Mouse (Mus musculus) thymus, adult 2 months (tissue): ENCODE measurements around the gene Fzd2. TPM values are rescaled to one million over a fixed set of nuclear protein-coding genes. Genes with fewer than 3 reads are reported as not detected.
"Not testable (repeated sequence)": the region's sequence is repeated elsewhere in the genome, so short reads cannot be mapped to it uniquely, and the experiment has no call there.

Experiments
- DNase-seq: peaks from one replicate; pipeline ENCODE4 v3.0.0; 2021
- H3K27ac ChIP-seq: fragments of 200-500 bp; 2 replicates; pipeline ENCODE4 v1.5.1; 2012; ENCODE audit warnings: low read length, control low read depth; ENCODE audit not compliant: control insufficient read depth, insufficient read depth
- H3K27me3 ChIP-seq: fragments of 200-500 bp; 2 replicates; pipeline ENCODE4 v1.6.1; 2012; ENCODE audit warnings: mild to moderate bottlenecking, low read length, moderate library complexity, mixed read lengths; ENCODE audit not compliant: control insufficient read depth, insufficient read depth
- H3K36me3 ChIP-seq: fragments of 200-500 bp; 2 replicates; pipeline ENCODE4 v1.6.1; 2012; ENCODE audit warnings: mild to moderate bottlenecking, low read length, moderate library complexity; ENCODE audit not compliant: control insufficient read depth, insufficient read depth
- H3K4me1 ChIP-seq: fragments of 200-500 bp; replicated peaks from 2 replicates; pipeline ENCODE4 v1.6.1; 2012; ENCODE audit warnings: low read length; ENCODE audit not compliant: control insufficient read depth, insufficient read depth
- H3K4me3 ChIP-seq: fragments of 200-500 bp; 2 replicates; pipeline ENCODE4 v1.5.1; 2012; ENCODE audit warnings: mild to moderate bottlenecking, low read length, control low read depth, moderate library complexity; ENCODE audit not compliant: control insufficient read depth, insufficient read depth
- CTCF ChIP-seq: fragments of 200-500 bp; IDR thresholded peaks from 2 replicates; pipeline ENCODE4 v1.5.1; 2012; ENCODE audit warnings: mild to moderate bottlenecking, control low read depth, low read length, moderate library complexity, borderline replicate concordance; ENCODE audit not compliant: control insufficient read depth, poor library complexity, insufficient read depth; ENCODE audit errors: extremely low read depth
- POLR2A ChIP-seq: fragments of 200-500 bp; IDR thresholded peaks from 2 replicates; pipeline ENCODE4 v1.6.1; 2012; ENCODE audit warnings: mild to moderate bottlenecking, low read length, control low read depth, moderate library complexity; ENCODE audit not compliant: control insufficient read depth, poor library complexity, insufficient read depth; ENCODE audit errors: extremely low read depth
- WGBS: fragments of 180-500 bp; shearing (Covaris S2); methylation state at CpG from one replicate; pipeline ENCODE4 v1.1.7; 2018; 5-methylcytosine and 5-hydroxymethylcytosine counted together
- polyA plus RNA-seq: library from polyadenylated mRNA; depleted of rRNA; stranded (reverse); fragments of >200 nt; gene quantifications from 2 replicates; pipeline ENCODE4 v1.2.3, GENCODE M21; 2012

Gene Fzd2
- polyA plus RNA-seq, 1 experiment = 10.2 TPM

GRCm38 (mm10) chr11:102606751-102607171 is 2.6 kb downstream of the Fzd2 start:
- no peak for TF ChIP-seq CTCF
- TF ChIP-seq POLR2A = no peak
- Histone ChIP-seq H3K27ac (no peak overlapping the region), H3K4me1 (no peaks in the 10 kb centered on the region), H3K36me3 (no peaks in the 10 kb centered on the region), H3K4me3 (no peak overlapping the region), H3K27me3 (peaks cover 6% of the 10 kb centered on the region)
- 43% methylated on average over 12 of the region's 12 CpGs for WGBS
- DNase-seq = no peak

- WGBS = 56% methylated on average over 12 of the region's 12 CpGs
- not testable (repeated sequence) for H3K27ac ChIP-seq, H3K27me3 ChIP-seq, H3K4me1 ChIP-seq, H3K36me3 ChIP-seq, H3K4me3 ChIP-seq, DNase-seq
These were observed 3.0 kb downstream of the Fzd2 start for GRCm38 (mm10) chr11:102607201-102607600.

DNA sequence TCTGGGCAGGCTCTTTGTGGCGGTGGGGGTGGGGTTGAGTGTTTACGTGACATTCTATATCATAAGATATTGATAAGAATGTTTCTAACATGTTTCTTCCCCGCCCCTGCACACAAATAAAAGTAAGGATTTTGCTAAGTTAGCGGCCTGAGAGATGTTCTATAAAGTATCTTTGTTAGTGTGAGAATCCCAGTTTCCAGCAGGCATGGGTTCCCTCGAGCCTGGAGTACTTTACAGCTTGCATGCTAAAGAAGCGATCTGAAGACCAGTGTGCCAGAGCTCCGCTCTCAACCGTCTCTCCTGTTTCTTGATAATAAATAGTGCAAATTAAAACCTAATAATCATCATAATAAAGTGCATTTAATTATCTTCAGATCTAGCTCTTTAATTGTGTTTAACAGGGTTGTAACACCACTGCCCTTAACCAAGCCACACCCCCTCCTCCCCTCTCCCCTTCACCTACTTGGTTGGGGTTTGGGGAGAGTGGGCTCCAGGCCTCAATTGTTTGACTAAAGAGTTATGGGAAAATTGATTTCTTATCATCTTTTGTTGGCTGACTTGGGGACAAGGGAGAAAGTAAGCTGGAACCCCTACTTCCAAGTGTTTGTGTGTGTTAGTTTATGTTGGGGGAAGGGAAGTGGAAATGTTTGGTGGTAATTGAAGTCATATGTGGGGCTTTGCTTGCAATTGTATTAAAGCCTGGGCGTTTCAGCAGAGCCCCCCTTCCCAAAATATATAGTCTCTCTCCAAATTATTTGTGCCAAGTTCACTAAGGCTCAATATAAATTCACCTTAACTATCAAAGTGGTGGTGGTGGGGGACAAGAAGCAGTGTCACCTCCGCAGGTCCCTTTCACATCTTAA is 3.7 kb downstream of the Fzd2 start:
- Histone ChIP-seq H3K27ac (no peak overlapping the region), H3K4me1 (no peaks in the 10 kb centered on the region), H3K27me3 (peaks cover 6% of the 10 kb centered on the region), H3K4me3 (no peak overlapping the region), H3K36me3 (no peaks in the 10 kb centered on the region)
- no peak for DNase-seq
- WGBS = 88% methylated on average over 10 of the region's 10 CpGs
- TF ChIP-seq CTCF (no peak), POLR2A (no peak)

- Histone ChIP-seq H3K27me3 (peaks cover 6% of the 10 kb centered on the region), H3K4me1 (no peaks in the 10 kb centered on the region), H3K4me3 (no peak overlapping the region), H3K36me3 (no peaks in the 10 kb centered on the region), H3K27ac (no peak overlapping the region)
- no peak for TF ChIP-seq POLR2A
- TF ChIP-seq CTCF = no peak
- 79% methylated on average over 4 of the region's 4 CpGs for WGBS
- no peak for DNase-seq
These were observed 4.5 kb downstream of the Fzd2 start for GRCm38 (mm10) chr11:102608691-102609090.

GRCm38 (mm10) chr11:102609483-102609882 is 5.3 kb downstream of the Fzd2 start:
- 94% methylated on average over 8 of the region's 8 CpGs for WGBS
- DNase-seq = no peak
- no peak overlapping the region for H3K27ac ChIP-seq
- no peak for TF ChIP-seq CTCF
- TF ChIP-seq POLR2A = no peak
- H3K27me3 ChIP-seq = peaks cover 2% of the 10 kb centered on the region
- H3K4me3 ChIP-seq = no peak overlapping the region
- no peaks in the 10 kb centered on the region for H3K36me3 ChIP-seq
- H3K4me1 ChIP-seq = no peaks in the 10 kb centered on the region

GRCm38 (mm10) chr11:102610260-102610659 is 6.1 kb downstream of the Fzd2 start:
- peaks cover 2% of the 10 kb centered on the region for H3K27me3 ChIP-seq

GRCm38 (mm10) chr11:102610675-102611316 is 6.6 kb downstream of the Fzd2 start:
- DNase-seq = no peak
- 75% methylated on average over 9 of the region's 9 CpGs for WGBS
- H3K4me1 ChIP-seq = no peaks in the 10 kb centered on the region
- TF ChIP-seq CTCF (no peak), POLR2A (no peak)
- peaks cover 2% of the 10 kb centered on the region for H3K27me3 ChIP-seq
- no peaks in the 10 kb centered on the region for H3K36me3 ChIP-seq
- no peak overlapping the region for H3K27ac ChIP-seq
- no peak overlapping the region for H3K4me3 ChIP-seq

More at GRCm38 (mm10) chr11:102610260-102610659, 6.1 kb downstream of the Fzd2 start:
- no peaks in the 10 kb centered on the region for H3K36me3 ChIP-seq
- no peak overlapping the region for H3K27ac ChIP-seq
- 86% methylated on average over 4 of the region's 4 CpGs for WGBS
- DNase-seq = no peak
- no peak overlapping the region for H3K4me3 ChIP-seq
- H3K4me1 ChIP-seq = no peaks in the 10 kb centered on the region
- TF ChIP-seq POLR2A (no peak), CTCF (no peak)
